Mouse (Mus musculus) layer of hippocampus, postnatal 10 days (tissue): ENCODE results near the gene Lmntd1. TPM values are rescaled to one million over a fixed set of nuclear protein-coding genes. Genes with fewer than 3 reads are reported as not detected.

ENCODE experiments used
- DNase-seq, 2 experiments: peaks; one replicate each; pipeline ENCODE4 v3.0.0; 2021; ENCODE audit warnings: low spot score in 2 of 2
- total RNA-seq, 2 experiments: library from RNA; stranded (reverse); gene quantifications; 2 replicates each; pipeline ENCODE4 v1.2.3; 2021

The Lmntd1 gene
- total RNA-seq, 2 experiments from 2014 or later: 2.1 to 2.8 TPM

DNA sequence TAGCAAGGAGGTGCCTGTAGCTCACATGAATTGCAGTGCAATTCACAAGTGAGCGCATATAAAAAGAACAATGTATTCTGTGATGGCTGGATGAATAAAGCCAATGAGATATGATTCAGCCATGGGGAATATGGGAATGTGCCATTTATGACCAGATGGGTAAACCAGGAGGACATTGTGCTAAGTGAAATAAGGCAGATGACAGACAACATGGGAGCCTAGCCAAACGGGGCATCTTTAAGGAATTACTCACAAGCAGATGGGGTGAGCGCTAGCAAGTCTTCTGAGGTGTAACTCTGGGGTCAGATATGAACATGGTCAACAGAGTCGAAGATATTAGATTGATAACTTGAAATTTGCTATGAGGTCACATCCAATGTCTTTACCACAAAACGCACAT is 48.5 kb downstream of the Lmntd1 start:
- no peak for DNase-seq

DNA sequence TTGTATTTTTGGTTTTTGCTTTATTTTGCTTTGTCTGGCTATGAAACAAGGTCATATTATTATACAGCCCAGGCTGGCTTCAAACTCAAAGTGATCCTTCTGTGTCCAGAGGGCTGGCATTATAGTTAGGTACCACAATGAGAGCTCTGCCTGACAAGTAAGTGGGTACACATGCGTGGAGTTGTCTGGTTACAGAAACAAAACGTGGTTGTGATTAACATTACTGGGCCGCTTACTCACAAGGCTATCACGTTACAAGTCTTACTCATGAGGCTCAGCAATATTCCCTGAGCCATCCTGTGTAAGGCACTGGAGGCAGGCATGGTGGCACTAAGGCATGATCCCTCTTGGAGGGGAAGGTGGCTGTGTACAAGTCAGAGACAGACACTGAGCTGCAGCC is 49.4 kb downstream of the Lmntd1 start:
- no peak for DNase-seq

DNA sequence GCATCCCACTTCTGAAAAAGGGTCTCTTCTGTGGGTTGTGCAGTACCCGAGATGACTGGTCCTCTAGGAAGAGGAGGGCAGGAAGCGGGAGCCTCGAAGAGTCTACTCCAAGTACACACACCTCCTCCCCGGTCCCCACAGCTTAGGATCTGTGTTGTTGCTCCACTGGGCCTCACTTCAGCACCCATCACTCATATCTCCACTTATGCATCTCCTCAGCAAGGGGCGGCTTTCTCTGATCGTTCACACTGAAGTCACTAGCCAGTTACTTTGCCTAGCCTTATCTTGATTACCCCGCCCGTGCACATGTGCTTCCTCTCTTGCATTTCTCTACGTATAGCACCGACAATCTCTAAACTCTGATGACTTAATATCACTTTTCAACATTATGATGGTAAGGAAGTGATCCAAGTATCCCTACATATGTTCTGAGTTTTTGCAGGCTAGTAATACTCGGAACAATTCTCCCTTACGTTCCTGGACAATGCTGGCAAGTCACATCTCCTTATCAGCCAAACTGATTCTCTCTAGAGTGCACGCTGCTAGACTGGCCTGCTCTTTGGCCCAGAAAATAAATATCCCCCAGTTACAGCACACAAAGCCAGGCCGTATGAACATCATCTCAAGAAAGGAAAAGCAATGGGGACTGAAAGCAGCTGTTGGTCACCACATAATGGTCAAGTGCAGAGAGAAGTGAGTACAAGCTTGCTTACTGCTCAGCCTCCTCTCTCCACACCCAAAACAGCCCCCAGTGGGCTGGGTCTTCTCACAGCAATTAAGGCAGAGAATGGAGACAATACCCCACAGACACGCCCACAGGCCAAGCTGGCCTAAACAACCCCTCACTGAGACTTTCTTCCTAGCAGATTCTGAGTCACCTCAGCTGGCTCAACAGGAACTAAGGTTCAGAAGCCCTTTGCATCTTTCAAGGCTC is 56.8 kb downstream of the Lmntd1 start:
- no peak for DNase-seq

DNA sequence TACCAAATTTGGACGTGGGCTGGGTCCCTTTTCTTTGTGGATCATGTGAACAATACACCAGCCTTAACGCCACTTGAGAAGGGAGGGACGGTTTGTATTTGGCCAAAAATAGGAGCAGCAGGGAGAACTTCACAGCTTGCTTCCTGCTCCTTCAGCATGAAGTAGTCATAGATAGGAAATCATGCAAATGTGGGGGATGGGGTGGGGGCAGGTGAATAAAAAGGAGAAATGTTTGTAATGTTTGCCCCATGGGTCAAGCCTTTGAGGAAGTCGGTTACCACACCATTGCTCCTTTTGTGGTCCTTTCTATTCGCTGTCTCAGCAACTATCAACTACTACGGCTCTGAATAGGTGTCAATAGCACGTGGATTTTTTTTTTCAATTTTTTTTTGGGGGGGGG is 60.9 kb downstream of the Lmntd1 start:
- DNase-seq: no peak

DNA sequence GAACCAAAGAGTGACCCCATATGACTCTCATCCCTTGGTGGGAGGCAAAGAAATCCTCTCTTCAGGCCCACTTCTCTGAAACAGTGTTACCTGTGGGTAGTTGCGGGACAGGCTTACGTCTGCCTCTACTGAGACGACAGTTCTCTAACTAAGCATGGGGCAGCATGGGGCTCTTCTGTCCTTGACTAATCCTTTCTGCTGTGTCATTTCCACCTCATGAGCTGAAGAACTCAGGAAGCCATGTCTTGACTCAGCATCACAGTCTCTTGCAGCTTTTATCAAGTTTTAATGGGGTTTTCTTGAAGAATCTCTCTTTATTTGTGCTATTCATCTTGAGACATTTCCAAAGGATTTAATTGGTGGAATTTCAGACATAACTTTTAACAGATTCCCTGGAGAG is 61.3 kb downstream of the Lmntd1 start:
- DNase-seq: no peak

DNA sequence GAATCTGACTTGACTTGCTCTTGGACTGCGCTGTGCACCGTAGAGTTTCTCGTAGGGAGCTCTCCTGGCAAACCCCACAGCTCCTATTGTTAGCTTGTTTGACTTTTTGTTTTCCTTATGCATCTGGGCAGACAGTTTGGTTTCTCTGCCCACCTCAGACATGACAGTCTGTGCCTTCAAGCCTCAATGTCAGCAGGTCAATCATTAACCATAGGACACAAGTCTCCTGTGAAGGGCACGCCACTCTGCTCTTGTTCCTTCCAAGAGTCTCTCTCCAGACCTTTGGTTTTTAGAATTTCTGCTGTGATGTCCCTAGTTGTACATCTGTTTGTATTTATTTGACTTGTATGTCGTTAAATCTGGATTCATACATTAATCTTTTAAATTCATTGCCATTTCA is 63.1 kb downstream of the Lmntd1 start:
- no peak for DNase-seq

DNA sequence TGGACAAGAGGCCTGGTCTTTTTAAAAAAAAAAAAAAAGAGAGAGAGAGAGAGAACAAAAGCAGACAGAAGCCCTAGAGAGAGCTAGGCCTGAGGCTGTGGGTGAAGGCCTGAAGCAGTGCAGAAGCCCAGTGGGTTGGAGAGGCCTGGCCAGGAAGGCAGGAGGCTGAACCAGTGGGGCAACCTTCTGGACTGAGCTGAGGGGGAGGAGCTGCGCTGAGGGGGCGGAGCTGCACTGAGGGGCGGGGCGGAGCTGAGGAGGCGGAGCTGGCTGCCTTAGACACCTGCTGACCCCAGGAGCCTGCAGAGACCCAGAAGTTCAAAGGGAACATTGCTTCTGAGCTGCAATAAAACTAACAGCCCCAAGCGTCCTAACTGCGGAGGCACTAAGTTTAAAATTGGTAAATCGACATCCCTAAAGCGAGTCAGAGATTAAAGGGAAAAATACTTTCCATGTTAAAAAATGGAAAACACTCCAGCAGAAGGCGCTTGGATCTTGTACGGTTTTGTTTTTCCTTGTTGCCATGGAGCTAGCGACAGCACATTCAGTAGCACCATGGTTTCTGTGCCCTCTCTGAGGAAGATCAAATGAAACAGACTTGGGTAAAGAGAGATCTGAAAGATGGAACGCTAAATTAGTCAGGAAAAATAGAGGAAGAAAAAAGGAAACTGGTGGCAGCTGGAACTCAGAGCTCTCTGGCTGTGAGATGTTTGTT is 68.0 kb downstream of the Lmntd1 start:
- peak; percentile 13 to 29 for DNase-seq

DNA sequence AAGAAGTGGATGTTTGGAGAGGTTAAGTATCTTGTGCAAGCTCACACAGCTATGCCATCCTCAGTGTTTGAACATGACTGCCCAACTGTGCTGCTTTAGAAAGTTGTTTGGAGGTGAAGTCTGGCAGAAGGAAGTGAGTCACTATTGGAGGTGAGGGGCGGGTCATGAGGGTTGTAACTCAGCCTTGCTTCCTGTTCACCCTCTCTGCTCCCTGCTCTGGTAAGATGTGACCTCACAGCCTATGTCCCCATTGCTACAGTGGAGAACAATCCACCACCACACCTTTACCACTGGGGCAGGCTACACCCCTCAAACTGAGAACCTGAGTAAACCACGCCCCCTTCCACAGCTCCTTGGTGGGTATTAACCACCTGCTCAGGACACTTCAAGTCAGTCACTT is 69.3 kb downstream of the Lmntd1 start:
- no peak for DNase-seq

DNA sequence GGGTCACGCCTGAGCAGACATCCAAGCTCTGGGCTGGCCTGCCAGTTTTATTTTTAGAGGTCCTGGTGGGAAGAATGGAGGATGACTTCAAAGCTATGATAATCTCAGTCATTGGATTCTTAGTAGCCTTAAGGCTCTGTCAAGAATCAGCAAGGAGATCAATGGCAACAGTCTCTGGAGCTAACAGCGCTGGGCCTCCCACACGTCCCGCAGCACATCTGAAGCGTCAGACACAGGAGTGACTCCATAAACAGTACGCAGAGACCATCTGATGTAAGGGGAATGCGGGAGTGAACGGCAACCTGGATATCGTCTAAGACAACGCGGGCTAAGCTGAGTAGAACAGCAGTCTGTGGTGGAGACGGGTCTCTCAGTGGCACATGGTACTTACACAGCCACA is 69.8 kb downstream of the Lmntd1 start:
- no peak for DNase-seq

DNA sequence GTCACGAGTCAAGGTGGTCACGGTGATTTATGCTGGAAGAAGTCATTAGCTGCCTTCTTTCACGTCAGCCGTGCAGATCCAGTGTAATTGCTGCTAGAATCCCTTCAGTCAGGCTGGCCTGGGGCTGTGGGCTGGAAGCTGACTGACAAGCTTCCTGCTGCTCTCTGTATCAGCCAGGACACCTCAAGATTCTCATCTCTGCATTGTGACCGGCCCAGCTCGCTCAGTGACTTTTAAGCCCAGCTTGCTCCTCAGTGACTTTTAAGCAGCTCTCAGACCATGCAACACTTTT is 74.6 kb downstream of the Lmntd1 start:
- no peak for DNase-seq

DNA sequence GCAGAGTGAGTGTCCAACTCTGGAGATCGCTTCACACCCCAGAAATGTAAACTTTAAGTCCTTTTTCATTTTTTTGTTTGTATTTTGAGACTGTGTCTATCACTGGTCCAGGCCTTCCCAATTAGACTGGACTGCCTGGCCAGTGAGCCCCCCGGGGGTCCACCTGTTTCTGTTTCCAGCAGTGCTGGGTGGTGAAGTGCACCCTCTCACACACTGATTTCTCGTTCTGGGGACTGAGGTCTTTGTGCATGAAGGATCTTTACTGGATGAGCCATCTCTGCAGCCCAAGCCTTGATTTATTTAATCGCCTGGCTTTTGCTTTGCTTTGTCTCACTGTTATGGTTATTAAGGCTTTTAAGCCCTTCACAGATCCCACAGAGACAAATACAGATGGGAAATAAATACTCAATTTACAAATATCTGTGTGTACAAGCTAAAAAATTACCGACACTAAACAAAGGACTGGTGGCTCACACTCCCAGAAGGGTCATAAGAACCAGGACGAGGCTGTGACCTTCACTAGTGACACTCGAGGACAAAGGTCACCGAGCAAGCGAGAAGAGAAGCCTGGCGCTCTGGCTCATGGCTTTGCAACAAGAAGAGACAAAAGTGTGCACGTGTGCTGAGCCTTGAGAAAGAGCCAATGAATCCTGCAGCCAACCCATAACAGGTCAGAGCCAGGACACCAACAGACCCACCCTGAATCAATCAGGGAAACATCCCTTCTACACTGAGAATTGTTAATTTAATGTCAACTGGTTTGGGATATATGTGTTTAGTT is 75.1 kb downstream of the Lmntd1 start:
- DNase-seq: no peak

DNA sequence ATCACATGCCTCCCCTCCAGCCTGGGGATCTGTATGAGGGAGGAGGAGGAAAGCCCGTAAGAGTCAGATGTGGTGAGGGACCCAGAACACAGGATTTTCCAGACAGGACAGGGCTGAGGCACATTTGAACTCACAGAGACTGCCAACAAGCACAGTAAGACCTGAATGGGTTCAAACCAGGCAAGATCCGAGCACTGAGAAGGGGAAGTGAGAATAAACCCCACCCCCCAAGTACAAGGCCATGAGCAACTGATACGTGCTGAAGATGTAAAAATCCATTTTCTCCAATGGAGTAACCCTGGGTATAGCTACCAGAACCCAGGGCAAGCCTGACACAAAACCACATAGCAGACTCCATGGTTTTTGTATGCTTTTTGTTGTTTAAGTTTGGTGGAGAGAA is 83.7 kb downstream of the Lmntd1 start:
- DNase-seq: no peak

DNA sequence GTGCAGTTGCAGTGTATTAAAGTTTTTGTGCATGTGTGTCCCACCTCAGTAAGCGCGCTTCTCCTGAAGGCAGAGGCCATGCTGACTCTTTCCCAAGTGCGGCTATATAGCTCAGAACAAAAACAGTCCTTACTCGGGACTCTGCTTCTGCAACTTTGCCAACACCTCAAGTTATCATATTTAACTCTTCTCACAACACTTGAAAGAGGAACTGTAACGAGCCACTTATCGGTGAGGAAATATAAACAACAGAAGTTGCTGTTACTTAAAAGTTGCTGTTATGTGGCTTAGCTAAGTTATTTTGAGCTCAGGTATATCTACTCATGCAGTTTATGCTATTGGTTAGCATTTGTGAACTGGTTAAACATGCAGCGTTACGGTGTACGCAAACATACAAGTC is 90.8 kb downstream of the Lmntd1 start:
- no peak for DNase-seq

DNA sequence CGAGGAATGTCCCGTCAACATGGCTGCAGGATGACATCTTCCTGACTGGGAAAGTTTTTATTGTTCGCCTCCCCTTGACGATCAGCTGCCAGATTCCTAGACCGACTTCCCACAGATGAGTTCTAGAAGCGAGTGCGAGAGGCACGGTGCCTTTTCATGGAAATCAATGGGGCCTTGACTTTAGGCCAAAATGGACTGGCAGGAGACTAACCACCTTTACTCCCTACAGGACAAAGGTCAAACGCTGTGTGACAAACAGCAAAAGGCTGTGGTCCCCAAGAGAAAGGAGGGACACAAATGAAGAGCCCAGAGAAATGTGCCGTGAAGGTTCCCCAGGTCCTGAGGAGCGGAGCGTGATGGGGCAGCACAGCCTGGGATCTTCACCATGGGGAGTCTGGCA is 91.5 kb downstream of the Lmntd1 start:
- DNase-seq: no peak

DNA sequence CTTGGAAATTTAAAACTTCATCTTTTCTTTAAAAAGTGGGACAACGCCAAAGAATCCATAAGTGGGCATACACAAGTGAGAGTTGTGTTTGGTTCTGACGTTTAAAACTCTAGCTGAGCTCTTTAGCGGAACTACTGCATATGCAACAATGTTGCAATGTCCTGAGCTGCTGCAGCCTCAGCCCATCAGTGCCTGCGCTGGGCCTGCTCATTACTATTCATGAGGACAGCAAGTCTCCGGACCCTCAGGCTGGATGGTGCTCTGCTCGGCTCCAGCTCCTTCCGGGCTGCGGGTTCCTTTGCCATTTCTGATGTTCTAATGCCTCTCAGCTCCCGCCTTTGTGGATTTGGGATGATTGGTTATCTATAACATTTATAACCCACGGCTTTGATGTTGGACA is 97.1 kb downstream of the Lmntd1 start:
- no peak for DNase-seq

DNA sequence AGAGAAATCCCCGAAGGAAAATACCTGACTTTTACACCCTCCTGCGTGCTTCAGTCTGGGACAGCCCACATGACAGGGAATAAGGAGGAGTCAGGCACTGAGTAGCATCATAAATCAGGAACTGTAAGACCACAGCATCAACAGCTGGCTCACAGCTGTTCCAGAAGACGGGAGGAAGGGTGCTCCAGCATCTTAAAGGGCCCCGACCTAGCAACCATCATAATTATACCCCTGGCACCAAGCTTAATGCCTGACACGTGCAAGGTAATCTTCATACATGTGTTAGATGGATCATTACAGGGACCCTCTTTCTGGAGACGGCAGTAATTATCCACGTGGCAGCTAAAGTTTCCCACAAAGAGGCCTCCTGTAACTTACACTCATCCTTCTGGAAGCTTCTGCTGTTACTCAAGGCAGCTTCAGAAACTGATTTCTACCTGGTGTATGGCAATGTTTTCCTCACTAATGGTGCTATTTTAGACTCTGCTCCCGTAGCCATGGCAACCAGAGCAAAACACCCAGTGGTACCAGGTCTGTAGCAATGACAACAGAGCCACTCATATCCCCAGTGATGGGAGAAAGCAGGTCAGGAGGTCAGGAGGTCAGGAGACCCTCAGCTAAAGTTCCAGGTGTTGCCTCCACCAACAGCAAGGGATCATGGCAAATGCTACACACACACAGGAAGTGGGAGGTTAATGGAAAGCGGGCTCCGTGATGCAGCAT is 98.1 kb downstream of the Lmntd1 start:
- DNase-seq: no peak

DNA sequence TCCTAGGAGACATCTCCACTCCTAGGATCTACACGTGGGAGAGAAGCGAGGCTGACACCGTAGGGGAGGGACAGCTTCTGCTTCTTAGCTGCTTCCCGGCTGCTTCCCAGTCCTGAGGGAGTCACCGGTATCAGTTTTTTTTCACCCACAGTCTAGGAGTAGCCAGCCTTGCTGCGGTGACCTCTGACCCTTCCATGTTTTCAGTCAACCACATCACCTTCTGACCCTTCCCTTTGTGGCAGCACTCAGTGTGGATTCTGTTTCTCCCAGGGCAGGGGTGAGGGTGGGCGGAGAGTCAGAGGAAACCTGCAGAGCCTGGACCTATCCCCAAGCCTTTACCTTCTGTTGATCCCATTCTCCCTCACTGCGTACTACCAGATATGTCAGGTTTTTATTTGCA is 102.9 kb downstream of the Lmntd1 start:
- no peak for DNase-seq

DNA sequence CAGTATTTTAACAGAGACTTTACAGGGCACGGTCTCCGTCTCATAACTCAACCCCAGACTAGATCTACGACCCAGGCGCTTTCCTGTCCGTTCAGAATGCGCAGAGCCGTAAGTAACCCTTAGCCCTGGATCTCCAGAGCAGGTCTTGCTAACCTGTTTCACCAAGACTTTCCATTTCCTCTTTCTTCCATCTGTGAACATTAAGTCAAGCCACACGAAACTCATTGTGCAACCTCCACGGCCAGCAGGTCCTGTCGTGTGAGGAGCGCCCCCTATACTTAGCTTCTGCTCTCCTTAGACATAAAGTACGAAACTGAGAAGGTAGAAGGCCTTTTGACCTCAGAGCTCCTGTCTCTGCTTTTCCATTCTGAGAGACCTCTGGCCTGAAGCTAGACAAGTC is 105.3 kb downstream of the Lmntd1 start:
- no peak for DNase-seq

DNA sequence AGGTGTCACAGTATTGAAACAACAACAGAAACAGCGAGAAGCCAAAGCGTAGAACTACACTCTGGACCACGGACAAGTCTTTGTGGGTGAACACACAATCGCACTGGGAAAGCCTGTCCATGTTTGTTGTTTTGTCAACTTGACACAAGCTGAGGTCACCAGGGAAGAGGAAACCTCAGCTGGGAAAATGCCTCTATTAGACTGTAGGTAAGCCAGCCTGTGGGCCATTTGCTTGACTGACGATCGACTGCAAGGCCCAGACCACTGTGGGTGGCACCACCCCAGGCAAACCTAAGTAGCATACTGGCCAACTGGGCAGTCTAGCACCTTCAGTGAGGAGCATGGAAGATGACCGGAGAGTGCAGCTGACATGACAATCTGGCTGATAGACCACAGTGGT is 112.4 kb downstream of the Lmntd1 start:
- no peak for DNase-seq

DNA sequence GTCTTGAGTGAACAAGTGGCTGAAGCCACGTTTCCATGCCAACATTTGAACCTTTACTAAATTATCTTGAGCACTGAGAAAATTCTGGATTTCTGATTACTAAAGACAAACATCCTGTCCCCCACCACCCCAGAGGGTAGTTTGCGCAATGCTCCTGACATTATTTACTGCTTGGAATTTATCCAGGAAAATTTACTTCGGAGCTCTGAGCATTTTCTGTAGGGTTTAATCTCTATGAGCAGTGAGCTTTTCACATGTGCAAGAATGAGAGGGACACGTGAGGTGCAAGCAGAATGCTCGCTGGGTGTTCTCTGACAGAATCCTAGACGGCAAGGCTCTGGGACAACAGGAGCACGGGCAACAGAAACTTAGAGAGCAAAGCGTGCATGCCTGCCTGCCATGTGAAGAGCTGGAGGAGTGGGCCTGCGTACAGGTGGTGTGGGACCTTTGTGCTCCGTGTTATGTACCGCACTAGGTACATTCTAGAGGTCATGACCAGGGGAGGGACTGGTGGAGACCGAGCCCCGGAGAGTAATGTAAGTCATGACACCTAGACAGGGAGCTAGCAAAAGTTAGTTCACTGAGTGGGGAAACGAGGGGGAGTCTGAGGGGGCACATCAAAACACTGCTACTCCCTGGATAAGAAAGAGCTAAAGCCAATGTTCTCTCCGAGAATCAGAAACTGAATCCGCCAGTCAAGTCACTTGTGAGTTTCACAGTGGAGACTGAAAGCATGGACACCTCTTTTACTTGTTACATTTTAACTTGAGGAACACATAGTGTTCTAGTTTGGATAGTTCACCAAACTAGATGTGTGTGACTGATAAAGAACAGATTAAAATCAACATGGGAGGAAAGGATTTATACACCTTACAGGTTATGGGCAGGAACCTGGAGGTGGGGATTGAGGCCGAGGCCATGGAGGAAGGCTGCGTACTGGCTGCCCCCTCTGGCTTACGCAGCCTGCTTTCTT is 114.3 kb downstream of the Lmntd1 start:
- DNase-seq: no peak
